Mouse (Mus musculus): ENCODE measurements around the gene Lyrm7. TPM values are rescaled to one million over a fixed set of nuclear protein-coding genes. Genes with fewer than 3 reads are reported as not detected.

Gene Lyrm7
- polyA plus RNA-seq, 1 experiment from 2014 or later = 5.5 TPM

GRCm38 (mm10) chr11:54784436-54784835, 76.3 kb downstream of the Lyrm7 start:
- H3K27ac ChIP-seq = no peak overlapping the region
- no peak for ATAC-seq (ENCODE audit: low FRiP score)
- H3K36me3 ChIP-seq = no peaks in the 10 kb centered on the region
- no peak overlapping the region for H3K9ac ChIP-seq
- no peaks in the 10 kb centered on the region for H3K9me3 ChIP-seq (replicated peaks)
- H3K4me2 ChIP-seq (replicated peaks) = peak overlapping the region; percentile 17
- no peaks in the 10 kb centered on the region for H3K27me3 ChIP-seq
- 93% methylated on average over 3 of the region's 3 CpGs for WGBS
- peaks cover 26% of the 10 kb centered on the region for H3K4me1 ChIP-seq
- no peak overlapping the region for H3K4me3 ChIP-seq

GRCm38 (mm10) chr11:54782253-54782652, 78.5 kb downstream of the Lyrm7 start:
- Histone ChIP-seq H3K4me1 (peaks cover 33% of the 10 kb centered on the region), H3K36me3 (no peaks in the 10 kb centered on the region), H3K9ac (no peak overlapping the region), H3K4me2 (replicated peaks) (no peak overlapping the region), H3K27ac (no peak overlapping the region), H3K27me3 (no peaks in the 10 kb centered on the region), H3K9me3 (replicated peaks) (no peaks in the 10 kb centered on the region), H3K4me3 (no peak overlapping the region)
- 79% methylated on average over 6 of the region's 6 CpGs for WGBS
- ATAC-seq (ENCODE audit: low FRiP score) = no peak

DNA sequence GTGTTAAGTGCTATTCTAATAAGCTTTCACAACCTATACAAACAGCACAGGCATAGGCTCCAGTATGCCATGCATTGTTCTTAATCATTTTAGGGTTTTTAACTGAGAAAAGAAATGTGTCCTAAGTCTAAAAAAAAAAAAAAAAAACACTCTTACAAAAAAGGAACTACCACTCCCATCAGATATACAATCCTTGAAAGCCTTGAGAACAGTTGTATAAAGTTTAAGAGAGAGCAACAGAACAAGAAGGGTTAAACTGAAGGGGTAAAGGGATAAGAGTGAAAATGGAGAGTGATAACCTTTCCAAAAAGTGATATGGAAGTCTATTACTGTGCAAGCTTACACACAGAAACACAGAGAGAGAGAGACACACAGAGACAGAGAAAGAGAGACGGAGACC, 80.8 kb downstream of the Lyrm7 start:
- WGBS = 100% methylated on average over 1 of the region's 1 CpGs
- H3K4me2 ChIP-seq (replicated peaks) = no peak overlapping the region
- no peaks in the 10 kb centered on the region for H3K36me3 ChIP-seq
- H3K4me3 ChIP-seq = no peak overlapping the region
- peaks cover 28% of the 10 kb centered on the region for H3K4me1 ChIP-seq
- no peak for ATAC-seq (ENCODE audit: low FRiP score)
- no peak overlapping the region for H3K9ac ChIP-seq
- H3K27ac ChIP-seq = no peak overlapping the region
- H3K9me3 ChIP-seq (replicated peaks) = no peaks in the 10 kb centered on the region
- no peaks in the 10 kb centered on the region for H3K27me3 ChIP-seq

GRCm38 (mm10) chr11:54778131-54778844, 82.4 kb downstream of the Lyrm7 start:
- 71% methylated on average over 1 of the region's 1 CpGs for WGBS
- no peak overlapping the region for H3K27ac ChIP-seq

DNA sequence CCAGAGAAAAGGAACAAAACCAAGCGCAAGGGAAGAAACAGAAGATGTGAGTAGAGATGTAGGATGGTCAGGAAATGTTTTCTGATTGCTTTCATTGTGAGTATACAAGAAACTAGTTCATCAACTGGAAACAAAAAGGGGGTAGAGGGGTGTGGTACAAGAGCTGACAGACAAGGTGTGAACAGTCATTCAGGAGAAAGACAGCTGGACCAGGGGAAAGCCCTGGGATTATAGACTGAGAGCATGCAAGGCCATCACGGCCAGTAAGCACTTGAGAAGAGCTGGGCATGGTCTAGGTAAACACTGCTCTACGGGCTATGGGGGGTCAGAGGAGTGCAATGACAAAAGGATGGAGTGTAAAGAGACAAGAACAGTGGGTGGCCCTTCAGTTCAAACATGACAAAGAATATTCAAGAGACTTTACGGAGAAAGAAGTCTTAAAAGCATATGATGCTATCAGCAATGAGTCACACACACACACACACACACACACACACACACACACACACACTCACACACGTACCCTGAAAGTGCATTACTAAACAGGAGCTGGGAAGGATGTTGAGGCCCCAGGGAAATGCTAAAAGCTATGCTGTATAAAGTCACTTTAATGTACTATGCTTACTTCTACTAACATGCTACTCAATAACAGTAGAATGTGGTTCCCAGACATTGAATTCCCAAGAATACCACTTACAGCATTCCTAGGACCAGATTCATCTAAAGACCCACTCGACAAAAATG, 83.2 kb downstream of the Lyrm7 start:
- Histone ChIP-seq H3K9me3 (replicated peaks) (no peaks in the 10 kb centered on the region), H3K4me2 (replicated peaks) (no peak overlapping the region), H3K4me3 (no peak overlapping the region), H3K27me3 (no peaks in the 10 kb centered on the region), H3K4me1 (peaks cover 24% of the 10 kb centered on the region), H3K9ac (no peak overlapping the region), H3K27ac (no peak overlapping the region), H3K36me3 (no peaks in the 10 kb centered on the region)
- 76% methylated on average over 6 of the region's 6 CpGs for WGBS
- no peak for ATAC-seq (ENCODE audit: low FRiP score)

More at GRCm38 (mm10) chr11:54778131-54778844, 82.4 kb downstream of the Lyrm7 start:
- no peaks in the 10 kb centered on the region for H3K9me3 ChIP-seq (replicated peaks)
- H3K9ac ChIP-seq = no peak overlapping the region
- no peak for ATAC-seq (ENCODE audit: low FRiP score)
- no peaks in the 10 kb centered on the region for H3K36me3 ChIP-seq
- H3K27me3 ChIP-seq = no peaks in the 10 kb centered on the region
- no peak overlapping the region for H3K4me3 ChIP-seq
- H3K4me1 ChIP-seq = peaks cover 25% of the 10 kb centered on the region
- no peak overlapping the region for H3K4me2 ChIP-seq (replicated peaks)

Other genes with a start within 250 kb of the Lyrm7 start
- gene Cdc42se2, start 73.2 kb downstream of the Lyrm7 start, polyA plus RNA-seq (2016; fragmentation: Nextera tagmentation; extraction: Ambion mirVana) = 198 and 205 TPM in 2 replicates
- gene Hint1, start 5.5 kb upstream of the Lyrm7 start, polyA plus RNA-seq (2016; fragmentation: Nextera tagmentation; extraction: Ambion mirVana) = 642 and 656 TPM in 2 replicates
- 67.5 and 68.6 TPM in 2 replicates for gene Gpx3, start 41.5 kb upstream of the Lyrm7 start, polyA plus RNA-seq (2016; fragmentation: Nextera tagmentation; extraction: Ambion mirVana)
- 19.0 and 20.8 TPM in 2 replicates for gene Tnip1, start 102.0 kb upstream of the Lyrm7 start, polyA plus RNA-seq (2016; fragmentation: Nextera tagmentation; extraction: Ambion mirVana)
- gene Anxa6, start 172.5 kb upstream of the Lyrm7 start, polyA plus RNA-seq (2016; fragmentation: Nextera tagmentation; extraction: Ambion mirVana) = 121 and 140 TPM in 2 replicates
- 0.49 and 0.60 TPM in 2 replicates for gene Ccdc69, start 217.2 kb upstream of the Lyrm7 start, polyA plus RNA-seq (2016; fragmentation: Nextera tagmentation; extraction: Ambion mirVana)
- 15.4 and 15.5 TPM in 2 replicates for gene Gm2a, start 237.2 kb upstream of the Lyrm7 start, polyA plus RNA-seq (2016; fragmentation: Nextera tagmentation; extraction: Ambion mirVana)

All from hindbrain, embryonic 12.5 days (tissue).